Mouse (Mus musculus) ZHBTc4 (cell line): ENCODE measurements at regions not wholly inside any gene's neighbourhood (a gene's known extent, or its start where the extent isn't known, plus 50 kb on each side); places are given as distances from the start of the nearest gene placed in this dataset.
"Not testable (repeated sequence)": the region's sequence is repeated elsewhere in the genome, so short reads cannot be mapped to it uniquely, and the experiment has no call there.

Source experiments
- DNase-seq: peaks from one replicate; pipeline ENCODE4 v3.0.0-alpha.2; 2011; ENCODE audit warnings: low read depth, low spot score

DNA sequence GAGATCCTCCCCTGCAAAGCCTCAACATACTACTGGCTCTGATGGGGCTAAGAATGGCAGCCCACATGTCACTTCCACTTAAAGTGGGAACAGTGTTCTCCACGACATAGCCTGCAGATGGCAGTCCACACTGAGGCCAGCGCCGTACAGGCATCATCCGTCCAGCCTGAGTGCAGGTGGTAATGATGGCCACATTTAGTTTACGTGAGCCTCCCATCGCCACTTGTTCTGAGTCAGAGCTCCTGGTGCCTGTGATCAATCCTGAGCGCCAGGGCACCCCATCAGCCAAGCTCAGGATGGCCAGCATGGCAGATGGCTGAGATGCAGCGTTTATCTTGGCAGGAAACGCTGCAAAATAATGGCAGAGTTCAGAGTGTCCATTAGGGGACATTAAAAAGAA, 159.6 kb downstream of the Adgrd1 start:
- DNase-seq: no peak

DNA sequence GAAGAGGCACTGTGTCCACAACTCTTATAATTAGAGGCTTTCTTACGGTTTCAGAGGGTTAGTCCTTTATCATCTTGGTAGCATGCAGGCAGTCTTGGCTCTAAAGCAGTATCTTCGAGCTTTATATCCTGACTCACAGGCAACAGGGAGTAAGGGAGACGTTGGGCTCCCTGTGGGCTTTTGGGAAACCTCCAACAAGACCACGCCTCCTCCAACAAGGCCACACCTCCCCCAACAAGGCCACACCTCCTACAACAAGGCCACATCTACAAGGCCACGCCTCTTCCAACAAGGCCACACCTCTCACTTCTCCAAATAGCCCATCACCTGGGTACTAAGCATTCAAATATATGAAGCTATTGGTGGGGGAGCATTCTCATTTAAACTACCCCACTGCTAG, 160.7 kb downstream of the Adgrd1 start:
- DNase-seq: peak; percentile 61

DNA sequence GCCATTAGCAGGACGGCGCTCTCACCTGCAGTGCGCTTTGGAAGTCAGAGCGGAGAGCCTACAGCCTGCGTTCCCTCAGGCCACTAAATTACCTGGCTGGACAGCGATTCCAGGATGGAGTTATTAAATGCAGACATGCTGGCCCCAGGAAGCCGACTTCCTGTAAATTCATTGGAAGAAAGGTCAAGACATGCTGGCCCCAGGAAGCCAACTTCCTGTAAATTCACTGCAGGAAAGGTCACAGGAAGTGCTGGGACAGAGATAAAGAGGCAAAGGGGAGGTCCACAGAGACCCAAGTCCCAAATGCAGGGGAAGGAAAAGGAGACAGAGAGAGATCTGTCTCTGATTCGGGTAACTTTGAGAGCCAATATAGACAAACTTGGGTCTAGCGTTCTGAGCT, 164.1 kb downstream of the Adgrd1 start:
- DNase-seq: no peak

DNA sequence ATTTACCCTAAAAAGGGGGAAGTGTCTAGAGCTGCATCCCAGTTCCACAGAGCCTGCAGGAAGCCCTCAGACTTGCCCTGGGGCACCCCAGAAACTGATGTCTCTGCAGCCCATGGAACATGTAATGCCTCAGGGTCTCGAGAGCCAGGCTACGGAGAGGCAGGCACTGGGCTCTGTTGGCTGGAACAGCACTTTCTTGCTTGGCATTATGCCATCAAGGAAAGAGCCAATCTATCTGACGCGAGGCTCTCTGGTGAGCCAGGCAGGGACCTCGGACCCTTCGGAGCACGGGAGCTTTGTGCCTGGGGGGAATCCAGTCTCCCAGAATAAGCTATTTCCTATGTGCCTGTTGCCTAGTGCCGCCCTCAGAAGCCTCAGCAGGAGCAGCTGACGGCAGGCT, 166.6 kb downstream of the Adgrd1 start:
- no peak for DNase-seq

DNA sequence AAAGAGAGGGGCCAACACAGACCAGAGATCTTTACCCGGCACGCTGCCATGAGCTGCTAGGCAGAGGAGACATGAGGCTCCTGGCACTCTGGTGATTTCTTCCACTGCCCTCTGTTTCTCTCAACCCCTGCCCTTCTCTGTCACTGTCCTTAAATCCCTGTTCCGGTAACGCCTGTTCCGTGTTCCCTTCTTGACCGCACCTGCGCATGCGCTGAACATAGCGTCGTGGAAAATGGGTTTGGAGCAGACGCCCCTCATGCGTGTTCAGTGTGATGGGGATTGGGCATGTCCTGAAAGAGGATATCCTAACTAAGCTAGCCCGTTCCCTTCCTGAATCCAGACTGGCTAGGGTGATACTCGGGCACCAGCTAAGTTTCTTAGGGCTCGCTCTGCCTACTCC, 167.8 kb downstream of the Adgrd1 start:
- no peak for DNase-seq

DNA sequence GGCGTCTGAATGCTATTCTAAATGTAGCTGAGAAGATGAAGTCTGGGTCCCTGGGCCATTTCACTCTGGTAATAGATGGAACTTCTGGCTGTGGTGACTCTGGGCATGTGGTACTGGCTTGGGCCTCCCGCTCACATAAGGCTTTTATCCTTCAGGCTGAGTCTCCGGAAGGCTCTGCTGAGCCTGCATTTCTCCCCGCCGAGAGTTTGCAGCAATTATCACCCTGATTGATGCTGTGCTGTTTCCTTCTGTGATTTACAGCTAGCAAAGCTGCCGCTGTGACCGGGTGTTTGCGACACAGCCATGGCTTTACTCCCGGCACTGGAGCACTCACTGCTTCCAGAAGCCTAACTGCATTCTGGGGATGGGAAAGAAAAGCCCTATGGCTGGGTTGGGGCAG, 171.9 kb downstream of the Adgrd1 start:
- no peak for DNase-seq

DNA sequence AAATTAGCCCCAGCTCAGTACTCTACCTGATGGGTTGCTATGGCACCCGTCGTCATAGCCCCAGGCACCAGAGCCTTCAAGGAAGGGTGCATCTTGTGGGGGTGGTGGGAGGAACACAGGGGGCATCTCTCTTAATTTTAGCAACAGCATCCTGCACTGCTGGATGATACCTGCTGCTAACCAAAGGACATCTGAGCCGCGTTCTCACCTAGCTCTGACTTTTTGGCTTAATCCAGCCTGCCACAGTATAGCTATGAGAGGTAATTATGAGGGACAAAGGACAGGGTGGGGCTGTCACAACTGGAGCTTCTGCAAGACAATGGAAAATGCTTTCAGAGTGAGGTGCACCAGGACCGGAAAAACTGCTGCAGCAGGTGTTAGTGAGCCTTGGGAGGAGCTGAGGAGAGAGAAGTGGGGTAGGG, 173.5 kb downstream of the Adgrd1 start:
- peak; percentile 95 for DNase-seq

DNA sequence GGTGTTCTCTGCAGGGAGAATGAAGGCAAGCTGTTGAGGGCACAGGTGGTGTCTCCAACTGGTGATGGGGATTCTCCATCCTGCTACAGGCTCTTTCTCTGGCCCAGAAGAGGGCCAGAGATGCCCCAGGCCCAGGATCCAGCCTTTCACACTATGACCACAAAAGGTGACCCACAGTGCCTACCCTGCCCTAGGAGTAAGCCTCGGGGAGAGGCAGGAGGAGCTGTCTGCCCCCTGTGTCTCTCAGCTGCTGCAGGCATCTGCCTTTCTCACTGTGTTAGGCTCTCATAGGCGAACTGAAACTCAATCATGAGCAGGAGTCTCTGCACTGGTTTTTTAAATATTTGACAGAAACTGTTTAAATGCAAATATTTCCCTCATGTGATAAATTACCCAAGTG, 184.9 kb downstream of the Adgrd1 start:
- DNase-seq: no peak

DNA sequence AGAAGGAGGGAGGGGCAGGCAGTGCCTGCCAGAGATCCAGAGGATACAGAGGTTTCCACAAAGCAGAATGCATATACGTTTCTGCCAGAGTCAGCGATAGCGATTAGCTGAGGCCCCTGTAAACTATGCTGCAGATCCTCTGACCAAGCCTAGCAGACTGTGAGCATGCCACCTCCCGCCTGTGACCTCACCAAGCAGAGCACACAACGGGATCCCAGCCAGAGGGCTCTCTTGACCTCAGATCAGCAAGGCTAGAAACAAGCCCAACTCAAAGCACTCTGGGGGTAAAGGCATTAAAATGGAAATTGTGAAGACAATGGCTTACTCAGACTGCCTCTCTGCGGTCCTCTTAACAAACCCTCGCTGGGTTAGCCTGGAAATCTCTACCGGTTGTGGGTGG, 185.6 kb downstream of the Adgrd1 start:
- peak; percentile 89 for DNase-seq

DNA sequence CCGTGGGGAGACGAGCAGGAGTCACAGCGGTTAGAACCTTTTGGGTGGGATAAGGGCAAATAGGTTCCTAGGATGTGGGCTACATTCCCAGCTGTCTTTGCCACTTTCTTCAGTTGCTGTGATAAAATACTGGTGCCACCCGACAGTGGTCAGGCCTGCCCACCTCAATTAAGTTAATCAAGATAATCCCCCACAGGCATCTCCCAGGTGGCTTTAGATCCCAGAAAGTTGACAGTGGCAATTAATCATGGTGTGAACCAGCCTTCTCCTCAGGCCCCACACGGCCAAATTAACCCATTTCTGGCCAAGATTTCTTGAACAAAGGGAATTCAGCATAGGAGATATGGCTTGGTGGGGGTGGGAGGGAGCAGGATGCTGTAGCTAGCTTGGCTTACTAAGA, 186.3 kb downstream of the Adgrd1 start:
- no peak for DNase-seq

DNA sequence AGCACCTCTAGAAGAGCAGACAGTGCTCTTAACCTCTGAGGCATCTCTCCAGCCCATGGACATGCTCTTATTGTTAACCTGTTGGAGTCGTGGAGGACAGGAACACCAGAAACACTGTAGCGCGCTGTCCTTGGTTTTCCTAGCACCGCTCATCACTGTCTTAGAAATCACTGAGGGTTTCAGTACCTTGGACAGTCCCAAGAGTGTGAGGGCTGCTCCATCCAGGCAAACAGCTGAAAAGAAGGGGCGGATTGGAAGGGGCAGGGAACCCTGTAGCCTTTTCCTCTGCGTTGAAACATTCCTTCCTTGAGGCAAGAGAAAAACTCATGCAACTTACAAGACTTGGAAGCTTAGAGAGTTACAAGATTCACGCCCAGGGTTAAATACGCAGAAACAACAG, 190.9 kb downstream of the Adgrd1 start:
- DNase-seq: peak; percentile 81

DNA sequence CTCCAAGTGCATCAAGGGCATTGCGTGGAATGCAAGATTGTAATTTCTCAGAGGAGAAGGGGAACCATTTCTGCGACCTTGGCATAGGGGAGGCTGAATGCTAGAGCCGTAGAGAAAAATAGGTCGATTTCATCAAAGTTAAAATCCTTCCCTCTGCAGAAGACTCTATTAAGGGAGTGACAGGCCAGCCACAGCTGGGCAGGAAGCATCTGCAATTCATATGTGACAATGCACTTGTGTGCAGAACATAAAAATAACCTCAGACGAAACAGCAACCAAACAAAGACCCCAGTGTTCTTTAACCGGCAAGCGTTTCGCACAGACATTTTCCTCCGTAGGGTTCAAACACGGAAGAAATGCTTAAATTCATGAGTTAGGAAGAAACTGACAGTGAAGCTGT, 196.3 kb downstream of the Adgrd1 start:
- DNase-seq: not testable (repeated sequence)

DNA sequence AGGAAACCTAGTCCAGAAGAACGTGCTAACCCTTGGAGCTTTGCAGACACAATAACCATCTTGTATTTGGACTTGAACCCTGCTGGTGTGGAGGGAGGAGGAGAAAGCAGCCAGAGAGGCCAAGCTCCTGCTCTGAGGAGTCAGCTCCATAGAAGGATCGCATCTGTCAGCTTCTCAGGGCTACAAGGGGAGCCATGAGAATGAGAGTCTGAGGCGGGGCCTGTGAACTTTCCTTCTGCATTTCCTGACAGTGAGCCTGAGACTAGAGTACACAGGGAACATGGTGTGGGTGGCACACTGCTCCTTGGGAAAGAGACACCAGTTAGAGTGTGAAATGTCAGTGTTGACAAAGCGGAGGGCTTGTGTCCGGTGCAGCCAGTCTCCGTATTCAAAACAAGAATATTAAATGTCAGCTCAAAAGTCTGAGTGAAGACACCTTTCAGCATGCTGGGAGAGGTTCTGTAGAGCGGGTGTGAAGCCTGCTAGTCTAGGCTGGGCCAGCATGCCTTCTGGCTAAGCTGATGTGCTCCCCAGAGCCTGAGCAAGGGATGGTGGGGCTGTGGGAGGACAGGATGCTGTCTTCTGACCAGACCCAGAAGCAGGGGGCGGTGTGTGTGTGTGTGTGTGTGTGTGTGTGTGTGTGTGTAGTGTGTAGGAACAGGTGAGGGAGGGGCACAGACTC, 198.5 kb downstream of the Adgrd1 start:
- not testable (repeated sequence) for DNase-seq

DNA sequence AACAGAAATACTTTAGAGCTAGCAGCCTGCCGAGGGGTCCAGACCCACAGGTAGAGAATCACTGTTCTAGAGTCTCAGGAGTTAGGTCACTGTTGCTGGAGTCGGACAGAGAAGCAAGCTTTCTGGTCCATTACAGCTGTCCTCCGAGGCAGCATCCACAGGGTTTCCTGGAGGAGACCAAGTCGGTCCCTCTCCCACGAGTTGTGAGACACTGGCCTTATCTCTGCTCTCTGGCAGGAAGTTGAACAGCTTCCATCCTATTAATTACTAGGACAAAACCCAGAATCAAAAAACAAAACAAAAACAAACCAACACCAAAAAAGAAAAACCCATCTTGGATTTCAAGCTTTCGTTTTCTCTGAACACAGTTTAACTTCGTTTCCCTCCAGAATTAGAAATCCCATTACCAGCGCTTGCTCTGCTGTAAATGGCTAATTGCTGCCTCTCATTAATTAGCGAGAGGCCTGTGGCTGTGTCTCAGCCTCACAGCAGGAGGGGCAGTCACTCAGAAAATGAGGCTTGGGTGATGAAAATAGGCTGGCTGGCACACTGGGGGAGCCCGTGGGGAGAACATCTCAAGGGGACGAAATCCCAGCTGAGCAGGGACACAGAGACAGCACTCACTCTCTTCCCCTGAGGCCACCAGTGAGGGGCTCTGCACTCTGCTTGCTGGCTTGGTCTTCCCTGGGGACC, 201.3 kb downstream of the Adgrd1 start:
- no peak for DNase-seq

DNA sequence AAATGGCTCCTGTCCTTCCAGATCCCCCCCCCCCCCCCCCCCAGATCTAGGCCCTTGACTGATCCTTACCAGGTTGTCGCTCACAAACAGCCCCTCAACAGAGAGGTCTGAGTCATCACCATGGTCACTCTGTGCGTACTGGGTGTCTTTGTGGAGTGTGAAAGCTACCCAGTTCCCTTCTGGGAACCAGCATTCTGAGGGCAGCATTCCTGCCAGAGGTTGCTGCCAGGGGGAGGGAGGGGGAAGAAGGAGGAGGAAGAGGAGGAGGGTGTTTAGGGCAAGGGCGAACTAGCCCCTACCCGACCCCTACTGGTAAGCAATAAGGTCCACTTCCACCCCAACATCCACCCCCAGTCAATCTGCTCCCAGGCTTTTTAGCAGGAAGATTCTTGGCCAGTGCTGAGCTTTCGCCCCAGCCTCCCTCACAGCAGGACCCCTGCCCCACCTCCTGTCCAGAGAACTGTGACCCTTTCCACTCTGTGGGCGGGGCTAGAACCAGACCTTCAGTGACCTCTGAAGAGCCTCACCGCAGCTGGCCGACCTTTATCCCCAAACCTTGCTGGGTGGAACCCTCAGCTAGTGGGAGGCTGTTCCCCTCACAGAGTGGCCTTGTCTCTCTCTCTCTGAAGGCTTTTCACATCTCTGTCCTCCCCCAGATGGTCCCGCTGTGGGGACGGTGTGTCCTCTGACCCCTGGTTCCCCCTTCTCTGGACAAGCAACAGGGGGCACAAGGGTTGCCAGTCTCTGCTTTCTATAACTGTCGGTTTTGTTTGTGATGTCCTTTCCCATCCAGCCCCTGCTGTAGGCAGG, 202.2 kb upstream of the Sfswap start:
- DNase-seq: peak; percentile 77

DNA sequence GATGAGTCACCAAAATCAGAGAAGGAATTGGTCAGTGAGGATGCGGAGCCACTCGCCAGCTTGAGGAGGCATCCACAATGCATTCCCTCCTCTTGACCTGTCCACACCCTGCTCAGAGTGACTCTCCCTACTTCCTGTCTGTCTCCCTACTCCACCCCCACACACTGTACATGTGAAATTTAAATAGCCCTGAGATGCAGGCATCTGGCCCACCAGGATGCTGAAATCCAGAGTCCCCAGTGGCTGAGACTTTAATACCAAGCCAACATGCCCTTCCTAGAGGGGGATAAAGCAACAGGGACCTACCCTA, 201.6 kb upstream of the Sfswap start:
- DNase-seq: peak; percentile 29

DNA sequence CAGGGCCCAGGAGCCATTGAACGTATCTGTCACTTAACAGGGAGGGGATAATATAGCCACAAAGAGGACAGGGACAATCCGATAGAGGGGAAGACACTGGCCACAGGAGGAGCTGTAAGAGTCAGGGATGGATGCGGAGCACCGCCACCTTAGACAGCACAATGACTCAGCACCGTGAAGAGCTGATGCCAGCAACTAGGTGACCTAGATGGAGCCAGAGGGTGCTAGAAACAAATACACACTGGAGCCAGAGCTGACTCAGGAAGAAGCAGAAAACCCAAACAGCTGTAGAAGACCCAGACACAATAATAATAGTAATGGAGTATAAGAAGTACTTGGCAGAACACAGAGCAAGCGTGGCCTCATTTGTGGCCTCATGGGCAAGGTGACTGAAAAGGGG, 200.6 kb upstream of the Sfswap start:
- no peak for DNase-seq

DNA sequence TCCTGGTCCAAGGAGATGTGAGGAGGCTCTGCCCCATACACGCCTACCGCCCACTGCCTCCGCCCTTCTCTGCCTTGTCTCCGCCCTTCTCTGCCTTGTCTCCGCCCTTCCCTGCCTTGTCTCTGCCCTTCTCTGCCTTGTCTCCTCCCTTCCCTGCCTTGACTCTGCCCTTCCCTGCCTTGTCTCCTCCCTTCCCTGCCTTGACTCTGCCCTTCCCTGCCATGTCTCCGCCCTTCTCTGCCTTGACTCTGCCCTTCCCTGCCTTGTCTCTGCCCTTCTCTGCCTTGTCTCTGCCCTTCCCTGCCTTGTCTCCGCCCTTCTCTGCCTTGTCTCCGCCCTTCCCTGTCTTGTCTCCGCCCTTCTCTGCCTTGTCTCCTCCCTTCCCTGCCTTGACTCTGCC, 185.4 kb upstream of the Sfswap start:
- peak; percentile 84 for DNase-seq

DNA sequence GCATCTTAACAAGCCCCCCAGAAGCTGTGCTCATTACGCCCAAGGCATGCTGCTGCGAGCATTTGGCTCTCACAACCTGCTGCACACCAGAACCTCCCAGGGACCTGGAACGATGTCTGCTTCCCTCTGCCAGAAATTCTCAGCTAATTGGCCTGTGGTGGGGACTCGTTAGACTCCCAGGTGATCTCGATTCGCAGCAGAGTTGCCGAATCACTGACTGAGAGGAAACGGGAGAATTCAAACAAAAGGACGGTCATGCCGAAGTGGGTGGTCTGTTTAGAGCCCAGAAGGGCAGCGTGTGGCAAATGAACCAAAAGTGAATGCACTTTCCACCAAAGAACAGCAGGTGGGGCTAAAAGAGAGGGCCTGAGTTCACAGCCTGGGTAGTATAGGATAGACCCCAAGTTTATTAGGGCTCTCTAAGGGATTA, 169.9 kb upstream of the Sfswap start:
- peak; percentile 70 for DNase-seq

DNA sequence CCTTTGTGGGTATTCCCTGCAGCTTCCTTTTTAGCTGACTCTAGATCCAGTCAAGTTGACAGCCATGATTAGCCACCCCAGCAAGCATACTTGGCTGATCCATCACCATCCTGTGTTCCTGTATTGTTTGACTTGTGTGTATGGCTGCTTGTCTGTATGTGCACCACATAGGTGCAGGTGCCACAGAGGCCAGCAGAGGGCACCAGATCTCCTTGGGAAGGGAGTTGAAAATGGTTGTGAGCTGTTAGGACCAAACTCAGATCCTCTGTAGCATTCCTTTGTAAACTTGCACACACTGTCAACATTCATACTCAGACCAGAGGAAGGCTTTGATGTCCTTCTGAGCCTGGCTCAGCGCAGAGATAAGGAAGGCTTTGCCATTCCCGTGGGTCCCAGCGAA, 169.0 kb upstream of the Sfswap start:
- peak; percentile 87 for DNase-seq

DNA sequence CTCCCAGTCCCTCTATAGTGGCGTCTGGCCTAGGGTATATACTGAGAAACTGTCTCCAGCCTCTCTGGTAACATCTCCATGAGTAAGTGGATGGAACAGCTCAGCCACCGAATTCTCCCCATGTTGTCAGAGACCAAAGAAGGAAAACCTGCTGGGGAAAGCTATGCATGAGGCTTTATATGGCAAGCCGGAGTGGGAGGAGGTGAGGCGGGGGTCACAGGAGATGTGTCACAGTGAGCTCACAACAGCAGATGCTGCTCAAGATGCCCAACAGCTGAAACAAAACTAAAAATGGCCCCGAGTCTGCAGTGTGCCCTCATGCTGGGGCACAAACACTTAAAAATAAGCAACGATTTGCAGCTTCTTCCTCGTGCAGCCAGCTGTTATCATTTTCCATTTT, 162.5 kb upstream of the Sfswap start:
- DNase-seq: no peak

DNA sequence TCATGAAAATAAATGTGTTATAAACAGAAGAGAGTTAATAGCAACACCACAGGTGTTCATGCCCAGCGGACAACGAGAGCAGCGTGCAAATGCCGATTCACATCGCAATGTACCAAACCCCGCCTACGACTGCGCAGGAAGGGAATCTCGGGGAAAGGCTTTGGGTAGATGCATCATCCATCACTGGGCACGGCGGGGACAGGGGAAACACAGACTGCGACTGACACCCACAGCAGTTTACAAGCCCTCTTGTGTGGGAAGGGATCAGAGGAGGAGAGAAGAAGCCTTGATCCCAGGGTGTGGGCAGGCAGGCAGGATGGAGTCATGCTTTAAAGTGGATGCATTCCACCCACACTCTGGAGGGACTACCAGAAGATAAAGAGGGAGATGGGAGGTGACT, 157.0 kb upstream of the Sfswap start:
- DNase-seq: no peak

DNA sequence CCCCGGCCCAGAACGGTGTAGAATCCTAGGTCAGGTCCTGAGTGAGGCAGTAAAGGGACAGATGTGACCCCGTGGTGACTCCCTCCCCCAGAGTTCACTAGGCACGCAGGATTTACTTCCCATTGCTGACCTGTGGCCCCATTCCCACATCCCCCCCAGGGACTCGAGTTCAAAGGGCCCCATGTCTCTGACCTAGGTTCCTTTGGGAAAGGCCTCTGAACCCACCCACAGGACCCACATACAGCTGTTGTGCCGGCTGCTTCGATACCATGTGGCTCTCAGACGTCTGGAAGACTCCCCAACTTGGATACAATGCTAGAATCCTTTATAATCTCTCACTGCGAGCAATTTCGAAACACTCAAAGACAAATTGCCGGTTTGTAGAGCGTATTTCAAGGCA, 151.0 kb upstream of the Sfswap start:
- DNase-seq: no peak
